Mouse (Mus musculus): ENCODE measurements around the gene Rgs2.

DNA sequence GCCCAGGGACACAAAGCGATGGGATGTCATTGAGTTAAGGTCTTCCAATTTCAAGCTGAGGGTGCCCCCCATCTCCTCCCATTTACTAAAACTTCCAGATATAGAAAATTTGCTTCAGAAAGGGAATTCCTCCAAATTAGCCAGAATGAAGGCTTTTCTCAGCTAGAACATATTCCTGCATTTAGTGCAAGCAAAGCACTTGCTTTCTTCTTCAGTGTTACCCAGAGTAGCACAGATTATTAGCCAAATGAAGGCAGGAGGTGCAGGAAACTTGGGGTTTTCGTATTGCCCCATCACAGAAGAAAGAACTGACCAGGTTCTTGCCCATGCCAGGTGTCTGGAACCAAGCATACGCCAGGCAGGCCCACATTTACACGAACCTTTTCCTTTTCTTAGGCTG lies 3.7 kb downstream of the Rgs2 start:
- TF ChIP-seq CTCF (IDR thresholded peaks at IDR 0.05; ENCODE audit: insufficient read depth, low read length) = no peak
- TF ChIP-seq POLR2A (IDR thresholded peaks at IDR 0.05; ENCODE audit: borderline replicate concordance, extremely low read depth, low read depth, low read length) = peak; percentile 18; the same call in 1 of the 2 replicates
